Mouse (Mus musculus): Measurements from ENCODE around the gene Gpsm1.
A peak's percentile ranks its signal among the peaks of the same experiment; 100 is the strongest.

The Gpsm1 gene

GRCm38 (mm10) chr2:26387713-26388112 lies 72.4 kb downstream of the Gpsm1 start:
- DNase-seq = no peak

GRCm38 (mm10) chr2:26388682-26389153 lies 73.4 kb downstream of the Gpsm1 start:
- no peak for DNase-seq

GRCm38 (mm10) chr2:26389154-26389690 lies 73.9 kb downstream of the Gpsm1 start, which contains the start of the genes Entr1 and Pmpca:
Entr1 (minus strand) TSS chr2:26389316.
Pmpca (plus strand) TSS chr2:26389339.
- DNase-seq = peak; percentile 88

- DNase-seq = no peak
Measured at GRCm38 (mm10) chr2:26390954-26391353, 75.6 kb downstream of the Gpsm1 start.

GRCm38 (mm10) chr2:26391617-26392016 lies 76.3 kb downstream of the Gpsm1 start:
- no peak for DNase-seq
